Mouse (Mus musculus) ES-E14 (cell line): ENCODE results near the gene Galnt2. TPM values are rescaled to one million over a fixed set of nuclear protein-coding genes. Genes with fewer than 3 reads are reported as not detected.

Experiments
- DNase-seq: peaks from one replicate; pipeline ENCODE4 v3.0.0-alpha.2; 2013; ENCODE audit warnings: low read depth, low spot score
- H3K27ac ChIP-seq: 2 replicates; pipeline ENCODE4 v1.5.1; 2012; ENCODE audit warnings: low read depth, mild to moderate bottlenecking, low read length, moderate library complexity, mixed read lengths; ENCODE audit not compliant: poor library complexity, insufficient read depth, severe bottlenecking
- H3K36me3 ChIP-seq: 2 replicates; pipeline ENCODE4 v1.6.1; 2012; ENCODE audit warnings: mild to moderate bottlenecking, low read length, moderate library complexity, mixed read lengths; ENCODE audit not compliant: control insufficient read depth, poor library complexity, insufficient read depth, severe bottlenecking
- H3K4me1 ChIP-seq, 2 experiments: fragments of 150-350 bp in 1 of 2; sonication (generic) in 1 of 2; 2 replicates each; pipeline ENCODE4 v1.6.1; 2012; ENCODE audit warnings: low read length in 2 of 2, mild to moderate bottlenecking in 1 of 2, mixed read lengths in 1 of 2; ENCODE audit not compliant: control insufficient read depth in 2 of 2, insufficient read depth in 2 of 2, poor library complexity in 1 of 2
- H3K4me3 ChIP-seq, 2 experiments: fragments of 150-350 bp in 1 of 2; sonication (generic) in 1 of 2; 2 replicates each; pipeline ENCODE4 v1.5.1; 2012; ENCODE audit warnings: low read length in 2 of 2, low read depth in 1 of 2, mild to moderate bottlenecking in 1 of 2, mixed read lengths in 1 of 2; ENCODE audit not compliant: insufficient read depth in 1 of 2, poor library complexity in 1 of 2, severe bottlenecking in 1 of 2
- H3K9ac ChIP-seq: 2 replicates; pipeline ENCODE4 v1.6.1; 2012; ENCODE audit warnings: low read depth, mild to moderate bottlenecking, low read length, mixed read lengths; ENCODE audit not compliant: poor library complexity, insufficient read depth, severe bottlenecking
- H3K9me3 ChIP-seq: fragments of 150-350 bp; sonication (generic); 2 replicates; pipeline ENCODE4 v1.6.1; 2012; ENCODE audit warnings: low read depth, mild to moderate bottlenecking, low read length; ENCODE audit not compliant: control insufficient read depth, insufficient read depth
- CHD2 ChIP-seq: IDR thresholded peaks from 2 replicates; pipeline ENCODE4 v1.6.1; 2014; ENCODE audit warnings: mild to moderate bottlenecking, low read depth, low read length, inconsistent platforms
- HCFC1 ChIP-seq: IDR thresholded peaks from 2 replicates; pipeline ENCODE4 v1.6.1; 2012; ENCODE audit warnings: low read length, inconsistent platforms, borderline replicate concordance; ENCODE audit not compliant: insufficient read depth
- MAFK ChIP-seq: IDR thresholded peaks from 2 replicates; pipeline ENCODE4 v1.6.1; 2014; ENCODE audit warnings: mild to moderate bottlenecking, low read depth, low read length, inconsistent platforms; ENCODE audit not compliant: insufficient read depth
- ZC3H11A ChIP-seq: IDR thresholded peaks from 2 replicates; pipeline ENCODE4 v1.6.1; 2012; ENCODE audit warnings: low read depth, mild to moderate bottlenecking, inconsistent platforms, low read length, borderline replicate concordance
- ZNF384 ChIP-seq: IDR thresholded peaks from 2 replicates; pipeline ENCODE4 v1.6.1; 2012; ENCODE audit warnings: low read depth, low read length, inconsistent platforms
- in situ Hi-C, 2 experiments: fragments of 600-800 bp; cut with MboI; formaldehyde crosslinking; loops; one replicate each; pipeline ENCODE4 v1.15.1; 2025; ENCODE audit warnings: low sequenced_read_pairs in 2 of 2, inconsistent platforms in 1 of 2; ENCODE audit not compliant: unreplicated experiment in 2 of 2
- total RNA-seq: library from RNA; depleted of rRNA; stranded (reverse); fragments of 300-350 nt; gene quantifications from 2 replicates; pipeline ENCODE4 v1.2.3, GENCODE M21; 2012

Galnt2 gene
- total RNA-seq, 1 experiment: 45.6 TPM

- in situ Hi-C loops: no loop called here
- Histone ChIP-seq H3K4me1 (peaks cover 4 to 10% of the 10 kb centered on the region in 2 experiments; a peak in 3 of 4 replicates), H3K27ac (no peak overlapping the region), H3K4me3 (no peak overlapping the region), H3K9me3 (no peaks in the 10 kb centered on the region), H3K9ac (no peak overlapping the region), H3K36me3 (no peaks in the 10 kb centered on the region)
- no peak for TF ChIP-seq CHD2
- TF ChIP-seq MAFK: no peak
- no peak for TF ChIP-seq HCFC1
- TF ChIP-seq ZNF384: no peak
- no peak for TF ChIP-seq ZC3H11A
- DNase-seq: no peak
Observed at GRCm38 (mm10) chr8:124229883-124230282, 1.3 kb upstream of the Galnt2 start.

DNA sequence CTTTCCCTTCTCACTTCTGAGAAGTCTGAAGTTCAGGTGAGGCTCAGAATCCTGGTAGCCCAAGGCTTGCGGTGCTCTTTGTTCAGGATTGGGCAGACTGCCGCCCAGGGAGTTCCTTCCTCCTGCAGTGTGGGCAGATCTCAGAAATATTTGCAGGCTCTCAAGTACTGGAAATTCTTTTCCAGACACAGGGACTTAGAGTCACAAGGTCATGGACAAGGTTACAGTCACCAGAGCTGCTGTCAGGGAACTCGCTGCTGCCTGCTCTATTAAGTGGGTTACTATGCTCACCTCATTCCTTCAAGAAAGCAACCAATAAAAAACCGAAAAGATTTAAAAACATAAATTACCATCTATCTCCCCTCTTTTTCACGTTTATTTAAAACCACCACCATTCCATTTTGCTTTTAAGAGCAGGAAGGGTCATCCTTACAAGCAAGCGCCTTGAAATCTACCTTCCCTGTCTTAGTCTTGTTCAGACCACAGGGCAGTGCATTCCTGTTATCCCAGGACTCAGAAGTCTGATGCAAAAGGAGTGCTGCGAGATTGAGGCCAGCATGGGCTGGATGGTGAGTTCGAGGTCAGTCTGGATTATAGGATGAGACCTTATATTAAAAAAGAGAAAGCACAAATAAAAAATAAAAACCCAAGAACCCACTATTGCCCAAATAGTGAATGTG is 555 bp upstream of the Galnt2 start:
- H3K36me3 ChIP-seq: no peaks in the 10 kb centered on the region
- no peaks in the 10 kb centered on the region for H3K9me3 ChIP-seq
- no peak overlapping the region for H3K27ac ChIP-seq
- H3K4me3 ChIP-seq: peak overlapping the region; percentile 51 to 88; a peak in 2 of 4 replicates
- no peak overlapping the region for H3K9ac ChIP-seq
- peaks cover 7 to 15% of the 10 kb centered on the region in 2 experiments; a peak in 3 of 4 replicates for H3K4me1 ChIP-seq
- no peak for DNase-seq
- TF ChIP-seq ZNF384: no peak
- no peak for TF ChIP-seq CHD2
- no peak for TF ChIP-seq ZC3H11A
- no peak for TF ChIP-seq HCFC1
- TF ChIP-seq MAFK: no peak
- in situ Hi-C loops: no loop called here

DNA sequence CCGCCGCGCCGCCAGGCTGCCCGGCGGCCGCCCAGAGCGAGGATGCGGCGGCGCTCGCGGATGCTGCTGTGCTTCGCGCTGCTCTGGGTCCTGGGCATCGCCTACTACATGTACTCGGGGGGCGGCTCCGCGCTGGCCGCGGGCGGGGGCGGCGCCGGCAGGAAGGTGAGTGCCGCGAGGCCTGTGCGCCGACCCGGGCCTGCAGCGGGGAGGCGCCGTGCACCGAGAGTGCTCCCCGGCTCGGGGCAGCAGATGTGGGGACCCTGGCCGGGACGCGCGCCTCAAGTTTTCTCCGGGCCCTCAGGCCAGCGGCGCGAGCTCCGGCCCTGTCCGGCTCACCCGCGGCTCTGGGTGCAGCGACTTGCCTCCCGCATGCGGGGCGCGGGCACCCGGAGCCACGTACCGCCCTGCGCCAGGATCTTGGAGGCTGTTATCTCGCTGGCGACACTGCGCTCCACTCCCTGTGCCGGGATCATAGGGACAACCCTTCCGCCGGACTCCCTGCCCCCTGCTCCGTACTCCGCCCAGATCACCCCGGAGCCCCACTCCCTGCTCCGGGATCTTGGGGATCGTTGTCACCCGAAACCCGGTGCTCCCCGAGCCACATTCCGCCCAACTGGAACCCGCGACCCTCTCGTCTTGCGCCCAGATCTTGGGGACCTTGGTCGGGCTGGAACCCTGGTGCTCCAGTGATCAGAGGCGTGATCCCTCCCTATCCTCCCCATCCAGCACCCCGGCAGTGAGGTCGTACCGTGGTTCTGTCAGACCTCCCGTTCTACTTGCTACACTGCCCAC is 491 bp downstream of the Galnt2 start:
- Histone ChIP-seq H3K9ac (peak overlapping the region; percentile 85), H3K9me3 (no peaks in the 10 kb centered on the region), H3K36me3 (no peaks in the 10 kb centered on the region), H3K27ac (no peak overlapping the region), H3K4me3 (peak overlapping the region; percentile 88 to 91), H3K4me1 (peaks cover 8 to 22% of the 10 kb centered on the region in 2 experiments; a peak in 3 of 4 replicates)
- DNase-seq: peak; percentile 40
- in situ Hi-C loops: no loop called here
- TF ChIP-seq CHD2 (no peak), MAFK (no peak), ZC3H11A (no peak), ZNF384 (no peak), HCFC1 (0 out of 2 replicates have a peak, but pooled peaks have one; percentile 24)

DNA sequence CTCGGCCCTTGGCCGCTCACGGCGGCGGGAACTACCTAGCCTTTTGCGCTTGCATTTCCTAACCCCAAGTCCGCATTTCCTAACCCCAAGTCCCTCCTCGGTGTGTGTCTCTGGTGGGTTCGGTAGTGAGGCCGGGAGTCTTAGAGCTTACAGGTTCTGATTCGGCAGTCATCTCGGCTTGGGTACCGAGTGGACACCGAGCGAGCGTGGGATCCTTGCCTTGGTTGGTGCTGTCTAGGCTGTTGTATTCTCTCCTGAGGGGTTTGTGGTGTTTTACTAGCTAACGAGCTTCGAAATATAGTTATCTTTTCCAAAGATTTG is 1.0 kb downstream of the Galnt2 start:
- H3K4me3 ChIP-seq: peak overlapping the region; percentile 88 to 91
- in situ Hi-C loops: no loop called here
- H3K4me1 ChIP-seq: peaks cover 13 to 23% of the 10 kb centered on the region in 2 experiments
- TF ChIP-seq HCFC1 (no peak), MAFK (no peak), ZNF384 (no peak), ZC3H11A (no peak), CHD2 (no peak)
- DNase-seq: no peak
- no peaks in the 10 kb centered on the region for H3K9me3 ChIP-seq
- H3K27ac ChIP-seq: no peak overlapping the region
- peak overlapping the region; percentile 85 for H3K9ac ChIP-seq
- H3K36me3 ChIP-seq: no peaks in the 10 kb centered on the region
